Mouse (Mus musculus) adrenal gland, postnatal 36 days (tissue): ENCODE data around the gene 5830411N06Rik. TPM values are rescaled to one million over a fixed set of nuclear protein-coding genes. Genes with fewer than 3 reads are reported as not detected.

Experiments
- total RNA-seq, 2 experiments: library from RNA; stranded (reverse); gene quantifications; 2 replicates each; pipeline ENCODE4 v1.2.3; 2021

Gene 5830411N06Rik
- total RNA-seq, 2 experiments from 2014 or later, result not detected

Other genes with a start within 250 kb of the 5830411N06Rik start
- 10 to 100 TPM; 19.2 to 22.8 TPM for gene Zfp511, start 210.9 kb upstream of the 5830411N06Rik start, total RNA-seq
- 10 to 100 TPM; 24.4 to 26.0 TPM for gene Tubgcp2, start 210.6 kb upstream of the 5830411N06Rik start, total RNA-seq
- not detected for gene Msx3, start 198.2 kb upstream of the 5830411N06Rik start, total RNA-seq
- gene Caly, start 164.7 kb upstream of the 5830411N06Rik start, total RNA-seq, result 1 to 10 TPM; 4.6 to 6.1 TPM
- gene Prap1, start 153.9 kb upstream of the 5830411N06Rik start, total RNA-seq, result not detected
- gene Fuom, start 144.8 kb upstream of the 5830411N06Rik start, total RNA-seq, result 10 to 100 TPM; 45.3 to 68.5 TPM
- gene Paox, start 131.5 kb upstream of the 5830411N06Rik start, total RNA-seq, result 10 to 100 TPM; 13.0 to 26.1 TPM
- 100 to 1,000 TPM; 356 to 530 TPM for gene Echs1, start 130.8 kb upstream of the 5830411N06Rik start, total RNA-seq
- 10 to 100 TPM; 24.4 to 34.5 TPM for gene Mtg1, start 109.7 kb upstream of the 5830411N06Rik start, total RNA-seq
- under 1 TPM; 0.33 to 0.56 TPM for gene Sprn, start 92.4 kb upstream of the 5830411N06Rik start, total RNA-seq
- gene Olfr522, start 82.5 kb upstream of the 5830411N06Rik start, total RNA-seq, result not detected
- not detected for gene Olfr523, start 74.1 kb upstream of the 5830411N06Rik start, total RNA-seq
- gene Olfr524, start 41.3 kb upstream of the 5830411N06Rik start, total RNA-seq, result not detected
- not detected for gene Cd163l1, start 29.0 kb upstream of the 5830411N06Rik start, total RNA-seq
- gene Olfr525, start 73.6 kb downstream of the 5830411N06Rik start, total RNA-seq, result not detected
- gene Olfr527, start 86.7 kb downstream of the 5830411N06Rik start, total RNA-seq, result not detected
- gene Olfr60, start 114.4 kb downstream of the 5830411N06Rik start, total RNA-seq, result not detected
- not detected for gene Olfr530, start 129.0 kb downstream of the 5830411N06Rik start, total RNA-seq
- gene Olfr531, start 155.6 kb downstream of the 5830411N06Rik start, total RNA-seq, result not detected
- not detected for gene Olfr532, start 174.4 kb downstream of the 5830411N06Rik start, total RNA-seq
- gene Olfr533, start 216.1 kb downstream of the 5830411N06Rik start, total RNA-seq, result not detected
- not detected for gene Olfr535, start 236.9 kb downstream of the 5830411N06Rik start, total RNA-seq